ENCODE assay signal across 20 mouse cellular contexts in the genomic region with DNA sequence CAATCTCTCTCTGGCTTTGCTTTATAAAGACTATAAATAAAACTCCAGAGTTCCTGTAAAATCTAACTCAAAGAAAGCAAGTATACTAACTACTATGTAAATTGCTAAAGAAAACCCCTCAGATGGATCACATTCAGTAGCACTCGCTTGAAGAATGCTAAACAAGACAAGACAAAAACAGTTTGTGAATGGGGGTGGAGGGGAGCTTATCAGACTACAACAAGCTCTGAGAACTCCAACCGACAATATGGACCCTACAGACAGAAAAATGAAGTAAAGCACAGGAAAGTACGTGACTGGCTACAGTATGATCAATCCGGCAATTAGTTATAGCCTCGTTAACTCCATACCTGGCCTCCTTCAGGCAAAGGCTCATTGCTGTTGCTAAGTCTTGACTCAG. TPM values are rescaled to one million over a fixed set of nuclear protein-coding genes. Genes with fewer than 3 reads are reported as not detected.
A peak's percentile ranks its signal among the peaks of the same experiment; 100 is the strongest.
DNase-seq lines count a peak whose midpoint lies in the region; ATAC-seq and TF ChIP-seq lines count a peak whose summit lies in the region.
"Had no signal": no experiment of that assay in that cellular context is flagged by ENCODE, and none has a peak within 500 bp of the region (broad histone marks: within the 10 kb centered on the region; RNA-seq: fewer than 3 reads in every experiment).

No protein-coding gene starts in this region.

- no peaks in the 10 kb centered on the region for H3K27me3 ChIP-seq in lung, embryonic 14.5 days (ENCODE audit: insufficient read depth, low read length)
- H3K27me3 ChIP-seq in liver, embryonic 12.5 days (replicated peaks): no peaks in the 10 kb centered on the region
- H3K27me3 ChIP-seq in liver, embryonic 16.5 days (ENCODE audit: control insufficient read depth, insufficient read depth, low read depth, low read length): no peaks in the 10 kb centered on the region
- H3K27me3 ChIP-seq: embryonic facial prominence, embryonic 12.5 days; forebrain, embryonic 12.5 days; heart, embryonic 13.5 days; hindbrain, embryonic 15.5 days; Patski had no signal

- H3K9me3 ChIP-seq in lung, embryonic 14.5 days (ENCODE audit: low read depth, low read length): no peaks in the 10 kb centered on the region
- H3K9me3 ChIP-seq in liver, embryonic 12.5 days (replicated peaks): no peaks in the 10 kb centered on the region
- H3K9me3 ChIP-seq in liver, embryonic 16.5 days (replicated peaks; ENCODE audit: control insufficient read depth, low read length): no peaks in the 10 kb centered on the region
- H3K9me3 ChIP-seq: embryonic facial prominence, embryonic 12.5 days; forebrain, embryonic 12.5 days; heart, embryonic 13.5 days; hindbrain, embryonic 15.5 days had no signal

- H3K4me3 ChIP-seq in lung, embryonic 14.5 days (ENCODE audit: low read depth, low read length): no peak overlapping the region
- no peak overlapping the region for H3K4me3 ChIP-seq in liver, embryonic 12.5 days
- H3K4me3 ChIP-seq in liver, embryonic 16.5 days (ENCODE audit: low read depth, low read length): no peak overlapping the region
- H3K4me3 ChIP-seq: embryonic facial prominence, embryonic 12.5 days; forebrain, embryonic 12.5 days; heart, embryonic 13.5 days; hindbrain, embryonic 15.5 days had no signal

- H3K36me3 ChIP-seq in lung, embryonic 14.5 days (ENCODE audit: insufficient read depth): no peaks in the 10 kb centered on the region
- H3K36me3 ChIP-seq in liver, embryonic 12.5 days: no peaks in the 10 kb centered on the region
- no peaks in the 10 kb centered on the region for H3K36me3 ChIP-seq in liver, embryonic 16.5 days (ENCODE audit: control insufficient read depth, insufficient read depth)
- H3K36me3 ChIP-seq: embryonic facial prominence, embryonic 12.5 days; forebrain, embryonic 12.5 days; heart, embryonic 13.5 days; hindbrain, embryonic 15.5 days had no signal

- H3K9ac ChIP-seq in lung, embryonic 14.5 days: no peak overlapping the region
- H3K9ac ChIP-seq in liver, embryonic 12.5 days: no peak overlapping the region
- H3K9ac ChIP-seq in liver, embryonic 16.5 days (ENCODE audit: low read depth, low read length): no peak overlapping the region
- H3K9ac ChIP-seq: embryonic facial prominence, embryonic 12.5 days; forebrain, embryonic 12.5 days; forebrain, postnatal 0 days; heart, embryonic 13.5 days; hindbrain, embryonic 15.5 days had no signal

- ATAC-seq in lung, embryonic 14.5 days (ENCODE audit: insufficient read depth): no peak
- peak; percentile 61 for ATAC-seq in liver, embryonic 12.5 days
- peak; percentile 57; the same call in 1 of the 2 replicates for ATAC-seq in liver, embryonic 16.5 days (ENCODE audit: low read depth)
- no peak for ATAC-seq in CD4-positive, CD25-positive, alpha-beta regulatory T cell, adult 4 months
- ATAC-seq: activated CD4-positive, CD25-positive, alpha-beta regulatory T cell, adult 4 months; forebrain, postnatal 0 days; Patski had no signal

- DNase-seq in lung, embryonic 14.5 days: peak; percentile 24
- no peak for DNase-seq in lung, postnatal 14 days
- DNase-seq in adrenal gland, adult 2 months: no peak
- DNase-seq in layer of hippocampus, adult 18-20 months (ENCODE audit: low spot score in 2 of 2): no peak
- DNase-seq: adrenal gland, postnatal 25 days; cerebellum, adult 8-10 months; cerebellum, postnatal 14 days; forebrain, postnatal 0 days; gastrocnemius, postnatal 36 days; heart, adult 11 months; heart, postnatal 36 days had no signal

- H3K4me2 ChIP-seq in lung, embryonic 14.5 days: no peak overlapping the region
- peak overlapping the region; percentile 36 for H3K4me2 ChIP-seq in liver, embryonic 12.5 days
- H3K4me2 ChIP-seq in liver, embryonic 16.5 days (ENCODE audit: low read depth, low read length): 0 out of 2 replicates have a peak overlapping the region, but pooled peaks have one; percentile 8
- H3K4me2 ChIP-seq: embryonic facial prominence, embryonic 12.5 days; forebrain, embryonic 12.5 days; heart, embryonic 13.5 days; hindbrain, embryonic 15.5 days had no signal

- 81% methylated on average over 5 of the region's 5 CpGs for WGBS in lung, embryonic 14.5 days
- WGBS in liver, embryonic 12.5 days (ENCODE audit: insufficient replicate concordance): 19% methylated on average over 5 of the region's 5 CpGs
- 31% methylated on average over 5 of the region's 5 CpGs for WGBS in liver, embryonic 16.5 days (ENCODE audit: insufficient replicate concordance)

- no peak for TF ChIP-seq CTCF in lung, embryonic 14.5 days (IDR thresholded peaks at IDR 0.05; ENCODE audit: low read depth)

- no peak overlapping the region for H3K27ac ChIP-seq in lung, embryonic 14.5 days (ENCODE audit: low read depth)
- H3K27ac ChIP-seq in liver, embryonic 12.5 days: peak overlapping the region; percentile 79
- H3K27ac ChIP-seq in liver, embryonic 16.5 days (ENCODE audit: low read length): peak overlapping the region; percentile 57
- H3K27ac ChIP-seq: embryonic facial prominence, embryonic 12.5 days; forebrain, embryonic 12.5 days; heart, embryonic 13.5 days; hindbrain, embryonic 15.5 days had no signal

- H3K4me1 ChIP-seq in lung, embryonic 14.5 days (ENCODE audit: insufficient read depth): no peaks in the 10 kb centered on the region
- H3K4me1 ChIP-seq in liver, embryonic 12.5 days: peaks cover 59% of the 10 kb centered on the region
- H3K4me1 ChIP-seq in liver, embryonic 16.5 days (ENCODE audit: control insufficient read depth, low read depth, low read length): peaks cover 27% of the 10 kb centered on the region
- H3K4me1 ChIP-seq: forebrain, embryonic 12.5 days; hindbrain, embryonic 15.5 days had no signal

RNA-seq across cellular contexts. Expression of gene Tbc1d8, which starts 18.1 kb away (rescaled TPM):
- polyA plus RNA-seq in lung, embryonic 14.5 days (2014; fragmentation: Nextera tagmentation; extraction: Ambion mirVana): 9.9 and 10.7 TPM in 2 replicates
- polyA plus RNA-seq in liver, embryonic 12.5 days (2016; fragmentation: Nextera tagmentation; extraction: Ambion mirVana): 4.9 and 5.0 TPM in 2 replicates
- 6.2 and 7.2 TPM in 2 replicates for polyA plus RNA-seq in liver, embryonic 16.5 days (2015; fragmentation: Nextera tagmentation; extraction: Ambion mirVana)
- 1 to 10 TPM; 2.3 to 2.8 TPM for polyA plus RNA-seq in CD4-positive, CD25-positive, alpha-beta regulatory T cell, adult 4 months (2017; shearing (Covaris generic))
- total RNA-seq in adrenal gland, adult 2 months (2021): 10 to 100 TPM in 1 of 2 experiments, 1 to 10 TPM in 1; 6.0 to 20.3 TPM
- polyA plus RNA-seq in adrenal gland, adult 2 months (2012; rRNA removed): 9.1 and 9.2 TPM in 2 replicates
- 10 to 100 TPM in 1 of 2 experiments, 1 to 10 TPM in 1; 8.8 to 12.4 TPM for total RNA-seq in layer of hippocampus, adult 18-20 months (2021)

Comparison
In these comparisons a context has a peak if more than half of its experiments do, and no peak if none do; other contexts are left out.
1. ATAC-seq: peak in liver, embryonic 12.5 days (single experiment) and liver, embryonic 16.5 days (single experiment); none in lung, embryonic 14.5 days (single experiment) and CD4-positive, CD25-positive, alpha-beta regulatory T cell, adult 4 months (single experiment).